Mouse (Mus musculus): ENCODE data around the gene Rhob.

The Rhob gene

DNA sequence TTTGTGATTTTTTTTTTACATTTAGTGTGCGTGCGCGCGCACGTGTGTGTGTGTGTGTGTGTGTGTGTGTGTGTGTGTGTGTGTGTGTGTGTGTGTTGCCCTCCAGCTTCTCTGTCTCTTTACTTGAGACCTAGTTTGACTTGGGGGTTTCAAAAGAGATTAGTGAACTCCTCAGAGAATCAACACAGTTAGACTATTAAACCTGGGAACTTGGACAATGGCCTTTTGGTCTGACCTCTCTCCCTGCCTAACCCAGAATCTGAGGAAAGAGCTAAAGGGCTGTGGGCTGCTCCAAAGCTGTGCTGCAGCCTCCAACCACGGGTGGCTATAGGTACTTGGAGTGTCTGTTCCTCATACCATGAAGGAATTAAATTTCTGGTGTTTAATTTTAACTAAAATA is 4.3 kb upstream of the Rhob start:
- DNase-seq (ENCODE audit: low spot score), result no peak

DNA sequence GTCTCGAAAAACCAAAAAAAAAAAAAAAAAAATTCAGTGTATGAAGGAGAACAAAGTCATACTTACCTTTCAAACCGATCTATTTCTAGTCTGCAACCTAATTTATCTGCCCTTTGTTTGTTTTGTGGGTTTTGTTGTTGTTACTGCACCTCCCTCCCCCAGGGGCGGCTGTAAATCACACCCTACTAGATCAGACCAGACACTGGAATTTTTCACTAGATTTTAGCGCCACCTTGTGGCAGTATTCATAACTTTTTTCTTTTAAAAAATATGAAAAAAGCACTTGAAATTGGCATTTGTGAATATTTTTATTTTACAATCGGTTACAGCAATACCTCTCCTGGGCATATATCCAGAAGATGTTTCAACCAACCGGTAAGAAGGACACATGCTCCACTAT is 2.7 kb upstream of the Rhob start:
- DNase-seq (ENCODE audit: low spot score), result no peak

GRCm38 (mm10) chr12:8501571-8502305 is 1.9 kb upstream of the Rhob start:
- DNase-seq (ENCODE audit: low spot score), result no peak

- DNase-seq (ENCODE audit: low spot score), result no peak
Measured at GRCm38 (mm10) chr12:8500597-8501570, 1.1 kb upstream of the Rhob start.

DNA sequence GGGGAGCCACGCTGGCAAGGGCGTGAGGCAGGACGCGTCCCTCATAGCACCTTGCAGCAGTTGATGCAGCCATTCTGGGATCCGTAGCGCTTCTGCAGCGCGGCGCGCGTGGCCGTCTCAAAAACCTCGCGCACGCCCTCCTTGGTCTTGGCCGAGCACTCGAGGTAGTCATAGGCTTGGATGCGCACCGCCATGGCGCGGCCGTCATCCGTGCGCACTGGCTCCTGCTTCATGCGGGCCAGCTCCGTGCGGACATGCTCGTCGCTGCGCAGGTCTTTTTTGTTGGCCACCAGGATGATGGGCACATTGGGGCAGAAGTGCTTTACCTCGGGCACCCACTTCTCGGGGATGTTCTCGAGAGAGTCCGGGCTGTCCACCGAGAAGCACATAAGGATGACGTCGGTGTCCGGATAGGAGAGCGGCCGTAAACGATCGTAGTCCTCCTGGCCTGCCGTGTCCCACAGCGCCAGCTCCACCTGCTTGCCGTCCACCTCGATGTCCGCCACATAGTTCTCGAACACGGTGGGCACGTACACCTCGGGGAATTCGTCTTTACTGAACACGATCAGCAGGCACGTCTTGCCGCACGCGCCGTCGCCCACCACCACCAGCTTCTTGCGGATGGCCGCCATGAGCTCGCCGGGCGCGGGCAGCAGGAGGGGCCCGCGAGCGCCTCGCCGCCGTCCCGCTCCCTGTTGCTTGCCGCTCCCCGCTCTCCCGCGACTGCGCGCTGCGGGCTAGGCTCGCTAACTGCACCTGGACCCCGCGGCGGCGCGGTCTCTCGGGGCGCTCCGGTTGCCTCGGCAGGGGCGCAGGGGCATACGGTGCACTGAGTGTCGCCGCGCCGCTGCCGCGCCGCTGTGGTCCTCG is 573 bp downstream of the Rhob start:
- DNase-seq (ENCODE audit: low spot score), result peak; percentile 75

- DNase-seq (ENCODE audit: low spot score), result no peak
Measured at GRCm38 (mm10) chr12:8498591-8499000, 1.2 kb downstream of the Rhob start.

- no peak for DNase-seq (ENCODE audit: low spot score)
Measured at GRCm38 (mm10) chr12:8498148-8498571, 1.6 kb downstream of the Rhob start.

DNA sequence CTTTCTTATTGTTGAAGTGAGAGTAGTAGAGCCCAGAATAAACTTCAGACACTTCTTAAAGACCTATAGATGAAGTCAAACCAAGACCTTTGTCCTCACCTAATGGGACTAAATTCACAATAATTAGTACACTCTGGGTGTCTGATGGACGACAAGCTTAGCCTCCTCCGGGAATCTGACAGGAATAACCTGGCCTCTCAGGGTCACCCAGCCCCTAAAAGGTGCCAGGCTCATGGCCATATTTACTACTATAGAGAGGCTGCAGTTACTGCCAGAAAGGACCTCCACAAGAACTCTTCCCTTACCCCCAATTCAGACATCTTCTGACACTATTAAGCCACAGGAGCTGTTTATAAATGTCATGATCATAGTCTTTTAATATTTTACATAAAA is 2.5 kb downstream of the Rhob start:
- no peak for DNase-seq (ENCODE audit: low spot score)

DNA sequence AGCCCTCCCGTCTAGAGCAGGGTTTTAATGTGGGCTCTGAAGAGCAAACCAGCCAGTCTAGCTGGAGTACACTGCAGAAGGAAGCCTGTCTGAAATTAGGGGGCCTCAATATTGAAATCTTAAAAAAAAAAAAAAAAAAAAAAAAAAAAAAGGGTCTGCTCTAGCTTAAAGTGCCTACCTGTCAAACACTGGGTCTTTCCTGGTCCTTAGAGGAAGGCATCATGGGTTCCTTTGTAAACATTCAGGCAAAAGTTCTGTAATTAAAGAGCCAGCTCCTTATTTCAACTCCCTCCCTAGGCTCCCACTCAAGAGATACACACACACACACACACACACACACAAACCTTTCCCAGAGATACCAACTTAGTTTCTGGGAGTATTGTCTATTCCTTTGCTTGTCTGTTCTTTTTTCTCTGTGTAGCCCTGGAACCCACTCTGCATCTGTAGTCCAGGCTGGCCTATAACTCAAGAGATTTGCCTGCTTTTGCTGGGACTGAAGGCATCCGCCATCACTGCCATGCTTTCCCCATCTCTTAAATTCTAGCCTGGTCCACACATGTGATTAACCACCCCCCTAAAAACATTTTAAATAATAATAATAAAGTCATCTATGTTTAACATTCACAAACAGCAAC is 3.0 kb downstream of the Rhob start:
- DNase-seq (ENCODE audit: low spot score), result no peak

DNA sequence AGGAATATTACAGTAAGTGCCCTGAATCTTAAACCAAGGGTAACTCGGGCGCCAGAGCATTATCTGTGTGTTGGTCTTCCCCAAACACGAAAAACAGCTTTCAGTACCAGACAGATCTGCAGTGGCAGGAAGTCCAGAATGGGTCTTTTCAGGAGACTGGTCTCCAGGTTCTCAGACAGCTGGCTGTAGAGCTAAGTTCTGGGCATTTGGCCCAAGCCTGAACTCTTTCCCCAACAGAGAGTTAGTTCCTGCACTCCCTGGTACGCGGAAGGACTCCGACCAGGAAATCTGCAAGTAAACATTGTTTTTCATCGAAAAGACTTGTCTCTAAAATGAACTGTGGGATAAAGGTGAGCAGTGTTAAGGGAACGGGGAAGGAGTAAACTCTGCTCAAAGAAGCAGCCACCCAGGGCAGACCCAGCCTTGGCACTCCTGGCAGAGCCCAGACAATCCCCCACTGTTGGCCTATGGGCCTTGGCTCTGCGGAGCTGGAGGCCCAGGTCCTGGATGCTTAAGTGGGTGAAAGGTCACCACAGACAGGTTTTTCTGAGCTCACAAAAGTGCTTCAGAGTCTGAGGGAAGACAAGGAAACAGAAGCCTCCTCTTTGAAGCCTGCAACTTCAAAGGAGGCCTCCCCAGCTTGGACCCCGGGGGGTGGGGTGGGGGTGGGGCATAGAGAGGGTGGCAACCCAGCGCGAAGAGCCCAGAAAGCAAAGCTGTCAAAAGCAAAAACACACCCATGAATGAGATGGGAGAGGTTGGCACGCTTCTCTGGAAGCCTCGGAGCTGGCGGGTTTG is 3.7 kb downstream of the Rhob start:
- peak; percentile 54 for DNase-seq (ENCODE audit: low spot score)

DNA sequence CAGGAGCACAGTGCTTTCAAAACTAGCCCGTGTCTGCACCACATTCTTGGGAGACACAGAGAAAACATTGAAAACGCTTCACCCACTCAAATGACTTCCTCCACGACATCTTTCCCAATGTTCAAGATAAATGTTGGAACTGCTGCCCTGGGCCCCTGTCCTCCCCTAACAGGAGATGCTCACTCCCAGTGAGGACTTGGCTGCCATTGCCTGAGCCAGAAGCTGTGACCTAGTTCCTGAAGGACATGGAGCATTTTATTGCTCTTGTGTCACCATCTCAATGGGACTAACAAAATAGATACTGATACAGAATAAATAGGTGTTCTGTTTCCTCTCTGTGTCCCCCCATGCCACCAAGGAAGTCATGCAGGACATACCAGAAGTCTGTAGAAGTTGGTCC is 5.1 kb downstream of the Rhob start:
- DNase-seq (ENCODE audit: low spot score), result no peak

- no peak for DNase-seq (ENCODE audit: low spot score)
Measured at GRCm38 (mm10) chr12:8493386-8493785, 6.4 kb downstream of the Rhob start.

GRCm38 (mm10) chr12:8489098-8489497 is 10.7 kb downstream of the Rhob start:
- DNase-seq (ENCODE audit: low spot score), result no peak

DNA sequence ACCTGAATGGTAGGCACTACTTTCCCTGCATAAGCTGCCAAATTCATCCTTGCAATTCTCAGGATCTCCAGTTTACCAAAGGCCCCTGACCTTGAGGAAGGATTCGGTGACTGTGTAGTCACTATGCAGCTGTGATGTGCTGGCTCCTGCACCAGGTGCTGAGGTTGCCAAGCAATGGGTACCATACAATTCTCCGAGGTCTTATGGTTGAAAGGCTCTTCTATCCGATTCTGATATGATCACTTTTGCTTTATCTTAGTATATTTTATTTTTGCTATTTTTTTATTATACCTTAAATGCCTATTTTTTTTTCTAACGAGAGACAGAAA is 11.2 kb downstream of the Rhob start:
- no peak for DNase-seq (ENCODE audit: low spot score)

DNA sequence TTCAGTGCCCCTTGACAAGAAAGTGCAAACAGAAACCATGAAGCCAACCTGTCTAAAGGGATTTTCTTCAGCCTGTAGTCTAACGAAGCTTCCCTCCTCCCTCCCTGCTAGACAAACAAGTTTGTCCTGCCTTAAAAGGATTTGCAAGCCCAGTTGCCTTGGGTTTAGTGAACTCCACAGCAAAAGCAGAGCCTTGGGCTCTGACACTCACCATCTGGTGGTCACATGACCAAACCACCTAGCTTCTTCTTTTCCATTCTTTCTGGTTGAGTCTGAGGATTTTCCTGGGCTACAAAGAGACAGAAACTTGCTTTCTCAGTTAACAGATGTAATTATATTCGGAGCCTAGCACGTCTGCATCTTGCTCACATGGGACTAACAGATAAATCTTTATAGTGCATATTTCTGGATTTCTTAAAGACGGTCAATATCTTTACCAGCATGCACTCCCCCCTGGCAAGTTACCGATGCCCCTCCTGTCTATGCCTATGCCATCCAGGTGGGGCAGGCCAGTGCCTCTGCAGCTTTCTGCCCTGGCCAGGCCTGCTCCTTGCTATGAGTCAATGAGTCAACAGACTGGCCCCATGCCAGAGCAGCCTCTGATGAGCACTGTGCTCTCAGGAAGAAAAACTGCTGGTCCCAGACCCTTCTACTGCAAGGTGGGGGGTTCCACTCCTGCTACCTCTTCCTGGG is 11.7 kb downstream of the Rhob start:
- no peak for DNase-seq (ENCODE audit: low spot score)

GRCm38 (mm10) chr12:8487281-8487680 is 12.5 kb downstream of the Rhob start:
- no peak for DNase-seq (ENCODE audit: low spot score)

- DNase-seq (ENCODE audit: low spot score), result no peak
Measured at GRCm38 (mm10) chr12:8485247-8485646, 14.6 kb downstream of the Rhob start.

GRCm38 (mm10) chr12:8482169-8482568 is 17.6 kb downstream of the Rhob start:
- no peak for DNase-seq (ENCODE audit: low spot score)

DNA sequence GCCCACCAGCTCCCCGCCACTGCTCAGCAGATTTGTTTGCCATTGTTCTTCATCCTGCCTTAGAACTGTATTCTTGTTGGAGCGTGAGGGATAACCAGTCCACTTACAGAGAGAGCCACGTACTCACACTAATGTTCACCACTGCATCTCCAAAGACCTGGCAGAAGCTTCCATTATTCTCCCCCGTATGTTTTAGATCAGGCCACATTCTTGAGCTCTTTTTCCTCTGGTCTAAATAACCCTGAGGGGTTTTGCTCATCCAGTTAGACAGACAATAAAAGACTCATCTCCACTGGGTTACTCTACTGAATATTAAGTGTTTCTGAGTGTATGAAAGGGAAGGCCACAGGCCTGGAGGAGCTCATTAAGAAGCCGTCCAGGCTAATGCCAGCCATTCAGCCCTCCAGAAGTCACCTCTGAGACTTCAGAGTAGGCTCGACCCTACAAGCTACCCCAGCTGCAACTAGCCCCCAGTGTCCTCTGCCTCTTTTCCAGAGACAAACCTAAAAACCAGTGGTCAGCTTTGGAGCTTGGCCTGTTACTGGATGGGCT is 24.9 kb downstream of the Rhob start:
- no peak for DNase-seq (ENCODE audit: low spot score)

Measured in yolk sac, embryonic 10.5 days (tissue).